Mouse (Mus musculus): ENCODE measurements around the gene Irx4. TPM values are rescaled to one million over a fixed set of nuclear protein-coding genes. Genes with fewer than 3 reads are reported as not detected.

Irx4 gene
- total and polyA plus RNA-seq, 3 experiments, result not detected

DNA sequence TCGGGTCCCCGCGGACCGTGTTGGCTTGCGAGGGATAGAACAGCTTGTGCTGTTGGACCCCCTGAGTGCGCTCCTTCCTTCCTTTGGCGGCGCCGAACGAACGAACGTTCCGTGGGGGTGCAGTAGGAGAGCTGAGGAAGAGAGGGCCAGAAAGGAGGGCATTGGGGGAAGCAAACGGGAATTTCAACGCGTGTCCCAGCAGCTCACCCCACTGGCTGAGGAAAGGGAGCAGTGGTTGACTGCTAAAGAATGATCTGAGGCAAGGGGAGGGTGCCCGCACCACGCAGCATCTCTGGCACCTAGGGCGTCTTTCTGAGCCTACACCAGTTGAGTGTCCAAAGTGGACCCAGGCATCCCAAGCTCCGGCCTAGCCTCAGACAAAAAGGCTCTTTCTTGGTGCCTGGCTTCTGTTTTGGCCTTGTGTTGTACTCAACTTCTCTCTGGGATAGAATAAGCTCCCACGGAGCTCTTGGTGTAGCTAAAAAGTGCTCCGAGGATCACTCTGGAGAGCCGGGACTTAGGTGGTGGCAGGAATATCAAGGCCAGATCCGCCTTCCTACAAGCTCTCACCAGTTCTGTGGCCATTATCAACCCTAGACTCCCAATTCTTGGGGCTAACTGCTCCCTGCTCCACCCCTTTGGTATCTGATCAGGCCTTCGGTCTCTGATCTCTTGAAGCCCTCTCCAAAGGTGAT lies 904 bp downstream of the Irx4 start:
- Histone ChIP-seq H3K4me1 (ENCODE audit: control insufficient read depth in 1 of 2, insufficient read depth in 2 of 2, low read length in 2 of 2) (no peaks in the 10 kb centered on the region), H3K4me3 (ENCODE audit: control insufficient read depth in 1 of 2, insufficient read depth in 1 of 2, low read depth in 2 of 2, low read length in 2 of 2) (no peak overlapping the region), H3K27ac (ENCODE audit: control insufficient read depth, low read depth, low read length) (no peak overlapping the region), H3K9me3 (replicated peaks; ENCODE audit: insufficient read depth, low read length) (no peaks in the 10 kb centered on the region), H3K36me3 (ENCODE audit: control insufficient read depth in 1 of 2, insufficient read depth in 2 of 2, low read length in 2 of 2) (no peaks in the 10 kb centered on the region), H3K27me3 (ENCODE audit: control insufficient read depth in 1 of 2, insufficient read depth in 2 of 2, low read length in 2 of 2) (no peaks in the 10 kb centered on the region), H3K9ac (ENCODE audit: control insufficient read depth, low read depth, low read length, poor library complexity, severe bottlenecking) (no peak overlapping the region), H3K79me2 (ENCODE audit: control insufficient read depth, insufficient read depth, low read length, poor library complexity) (no peaks in the 10 kb centered on the region)
- no peak for DNase-seq (ENCODE audit: low read depth, low spot score)
- TF ChIP-seq EP300 (IDR thresholded peaks at IDR 0.05; ENCODE audit: low read depth in 1 of 2, low read length in 2 of 2) (no peak), CHD2 (IDR thresholded peaks at IDR 0.05; ENCODE audit: low read length) (no peak)

GRCm38 (mm10) chr13:73261881-73262280 lies 1.6 kb downstream of the Irx4 start:
- no peak for TF ChIP-seq MEF2A (IDR thresholded peaks at IDR 0.05; ENCODE audit: extremely low read depth, insufficient replicate concordance, low read depth, low read length, poor library complexity, severe bottlenecking)
- TF ChIP-seq POLR2AphosphoS2 (IDR thresholded peaks at IDR 0.05; ENCODE audit: low read length), result no peak
- Histone ChIP-seq H3K36me3 (ENCODE audit: control insufficient read depth in 1 of 2, insufficient read depth in 2 of 2, low read length in 2 of 2) (no peaks in the 10 kb centered on the region), H3K27ac (ENCODE audit: control insufficient read depth, low read depth, low read length) (no peak overlapping the region), H3K9ac (ENCODE audit: control insufficient read depth, low read depth, low read length, poor library complexity, severe bottlenecking) (no peak overlapping the region), H3K79me2 (ENCODE audit: control insufficient read depth, insufficient read depth, low read length, poor library complexity) (no peaks in the 10 kb centered on the region), H3K9me3 (replicated peaks; ENCODE audit: insufficient read depth, low read length) (no peaks in the 10 kb centered on the region), H3K4me1 (ENCODE audit: control insufficient read depth in 1 of 2, insufficient read depth in 2 of 2, low read length in 2 of 2) (no peaks in the 10 kb centered on the region), H3K27me3 (ENCODE audit: control insufficient read depth in 1 of 2, insufficient read depth in 2 of 2, low read length in 2 of 2) (no peaks in the 10 kb centered on the region), H3K4me3 (ENCODE audit: control insufficient read depth in 1 of 2, insufficient read depth in 1 of 2, low read depth in 2 of 2, low read length in 2 of 2) (no peak overlapping the region)
- DNase-seq (ENCODE audit: low read depth, low spot score), result no peak

DNA sequence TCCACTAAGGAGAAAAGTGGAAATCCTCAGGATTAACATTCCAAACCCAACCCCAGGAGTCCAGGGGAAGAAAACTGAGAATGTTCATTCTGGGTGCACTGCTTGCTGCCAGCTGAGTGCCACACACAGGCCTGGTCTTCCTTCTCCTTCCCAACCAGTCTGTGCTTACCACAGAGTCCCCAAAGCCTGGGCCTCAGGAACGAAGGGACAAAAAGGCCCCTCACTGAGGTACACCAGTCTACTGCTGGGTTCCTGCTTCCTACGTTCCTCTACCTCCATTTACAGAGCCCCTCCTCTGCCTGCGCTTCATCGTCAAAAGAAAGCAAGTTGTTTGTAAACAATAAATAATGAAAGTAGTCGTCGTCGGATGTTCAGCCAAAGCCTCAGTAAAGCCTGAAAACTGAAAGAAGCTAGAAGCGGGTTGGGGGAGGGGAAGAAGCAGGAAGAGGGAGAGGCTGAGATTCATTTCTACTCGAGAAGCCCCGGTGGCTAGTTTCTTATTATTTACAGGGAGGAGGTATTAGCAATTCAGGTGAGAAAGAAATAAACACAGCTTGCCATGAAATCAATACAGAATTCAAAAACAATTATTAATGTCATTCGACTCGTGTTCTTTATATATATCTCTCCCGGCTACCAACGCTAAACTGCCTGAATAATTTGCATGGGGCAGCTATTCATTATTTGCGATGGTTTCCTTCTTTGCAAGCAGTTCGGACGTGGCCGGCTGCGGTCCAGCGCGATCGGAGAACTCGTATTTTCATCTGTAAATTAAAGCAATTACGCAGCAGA lies 2.3 kb downstream of the Irx4 start:
- TF ChIP-seq RCOR1 (IDR thresholded peaks at IDR 0.05; ENCODE audit: low read depth, low read length) (no peak), ZC3H11A (IDR thresholded peaks at IDR 0.05; ENCODE audit: low read depth, low read length) (no peak), ZKSCAN1 (IDR thresholded peaks at IDR 0.05; ENCODE audit: low read depth, low read length) (no peak), MYB (IDR thresholded peaks at IDR 0.05; ENCODE audit: low read depth, low read length) (no peak), SMC3 (IDR thresholded peaks at IDR 0.05; ENCODE audit: low read depth, low read length) (no peak), E2F4 (IDR thresholded peaks at IDR 0.05; ENCODE audit: borderline replicate concordance, low read depth, low read length) (no peak), RAD21 (IDR thresholded peaks at IDR 0.05; ENCODE audit: low read depth, low read length) (no peak), MYC (IDR thresholded peaks at IDR 0.05; ENCODE audit: low read depth, low read length) (no peak), ELF1 (IDR thresholded peaks at IDR 0.05; ENCODE audit: low read depth, low read length) (no peak), USF2 (IDR thresholded peaks at IDR 0.05; ENCODE audit: borderline replicate concordance in 1 of 2, insufficient read depth in 1 of 2, low read depth in 1 of 2, low read length in 2 of 2) (no peak), NRF1 (IDR thresholded peaks at IDR 0.05; ENCODE audit: insufficient read depth, low read depth, low read length, poor library complexity, severe bottlenecking) (no peak), BHLHE40 (IDR thresholded peaks at IDR 0.05; ENCODE audit: borderline replicate concordance, low read depth, low read length) (no peak), TAL1 (IDR thresholded peaks at IDR 0.05; ENCODE audit: low read length) (no peak)
- Histone ChIP-seq H3K4me3 (ENCODE audit: control insufficient read depth in 1 of 2, insufficient read depth in 1 of 2, low read depth in 2 of 2, low read length in 2 of 2) (no peak overlapping the region), H3K79me2 (ENCODE audit: control insufficient read depth, insufficient read depth, low read length, poor library complexity) (no peaks in the 10 kb centered on the region), H3K9ac (ENCODE audit: control insufficient read depth, low read depth, low read length, poor library complexity, severe bottlenecking) (no peak overlapping the region), H3K27me3 (ENCODE audit: control insufficient read depth in 1 of 2, insufficient read depth in 2 of 2, low read length in 2 of 2) (no peaks in the 10 kb centered on the region), H3K9me3 (replicated peaks; ENCODE audit: insufficient read depth, low read length) (no peaks in the 10 kb centered on the region), H3K4me1 (ENCODE audit: control insufficient read depth in 1 of 2, insufficient read depth in 2 of 2, low read length in 2 of 2) (no peaks in the 10 kb centered on the region), H3K27ac (ENCODE audit: control insufficient read depth, low read depth, low read length) (no peak overlapping the region), H3K36me3 (ENCODE audit: control insufficient read depth in 1 of 2, insufficient read depth in 2 of 2, low read length in 2 of 2) (no peaks in the 10 kb centered on the region)
- DNase-seq (ENCODE audit: low read depth, low spot score), result no peak
